Mouse (Mus musculus): ENCODE measurements around the gene Itm2c. TPM values are rescaled to one million over a fixed set of nuclear protein-coding genes. Genes with fewer than 3 reads are reported as not detected.

The Itm2c gene
- 69.6 and 72.5 TPM in 2 replicates for polyA plus RNA-seq (2012; rRNA removed)

- Histone ChIP-seq H3K4me3 (ENCODE audit: control insufficient read depth, low read depth, low read length) (peak within 1 kb of the TSS; percentile 89), H3K27me3 (ENCODE audit: control insufficient read depth, insufficient read depth, low read length) (no peaks in the 10 kb centered on the region), H3K4me1 (ENCODE audit: control insufficient read depth, insufficient read depth, low read length) (peaks cover 25% of the 10 kb centered on the region), H3K27ac (ENCODE audit: control insufficient read depth, insufficient read depth, low read depth, low read length) (no peak within 1 kb of the TSS; the same call in 1 of the 2 replicates), H3K36me3 (ENCODE audit: control insufficient read depth, insufficient read depth, low read length) (no peaks in the 10 kb centered on the region)
- no peak for TF ChIP-seq CTCF (IDR thresholded peaks at IDR 0.05; ENCODE audit: control insufficient read depth, insufficient read depth, insufficient replicate concordance, low read depth, low read length)
- TF ChIP-seq POLR2A (IDR thresholded peaks at IDR 0.05; ENCODE audit: control insufficient read depth, low read depth, low read length): peak; percentile 72
Measured at GRCm38 (mm10) chr1:85894231-85894747, at the start of gene Itm2c. Gene Itm2c (plus strand): TSS chr1:85894281.

- Histone ChIP-seq H3K4me3 (ENCODE audit: control insufficient read depth, low read depth, low read length) (no peak overlapping the region), H3K36me3 (ENCODE audit: control insufficient read depth, insufficient read depth, low read length) (peaks cover 5% of the 10 kb centered on the region), H3K27me3 (ENCODE audit: control insufficient read depth, insufficient read depth, low read length) (no peaks in the 10 kb centered on the region), H3K4me1 (ENCODE audit: control insufficient read depth, insufficient read depth, low read length) (no peaks in the 10 kb centered on the region), H3K27ac (ENCODE audit: control insufficient read depth, insufficient read depth, low read depth, low read length) (no peak overlapping the region)
- TF ChIP-seq CTCF (IDR thresholded peaks at IDR 0.05; ENCODE audit: control insufficient read depth, insufficient read depth, insufficient replicate concordance, low read depth, low read length): no peak
Measured at GRCm38 (mm10) chr1:85844981-85845380, 49.1 kb upstream of the Itm2c start.

GRCm38 (mm10) chr1:85845476-85845875 lies 48.6 kb upstream of the Itm2c start:
- Histone ChIP-seq H3K4me3 (ENCODE audit: control insufficient read depth, low read depth, low read length) (no peak overlapping the region), H3K27me3 (ENCODE audit: control insufficient read depth, insufficient read depth, low read length) (no peaks in the 10 kb centered on the region), H3K36me3 (ENCODE audit: control insufficient read depth, insufficient read depth, low read length) (peaks cover 5% of the 10 kb centered on the region), H3K27ac (ENCODE audit: control insufficient read depth, insufficient read depth, low read depth, low read length) (no peak overlapping the region), H3K4me1 (ENCODE audit: control insufficient read depth, insufficient read depth, low read length) (no peaks in the 10 kb centered on the region)
- TF ChIP-seq POLR2A (IDR thresholded peaks at IDR 0.05; ENCODE audit: control insufficient read depth, low read depth, low read length): no peak

- TF ChIP-seq CTCF (IDR thresholded peaks at IDR 0.05; ENCODE audit: control insufficient read depth, insufficient read depth, insufficient replicate concordance, low read depth, low read length) (no peak), POLR2A (IDR thresholded peaks at IDR 0.05; ENCODE audit: control insufficient read depth, low read depth, low read length) (no peak)
- Histone ChIP-seq H3K4me1 (ENCODE audit: control insufficient read depth, insufficient read depth, low read length) (no peaks in the 10 kb centered on the region), H3K36me3 (ENCODE audit: control insufficient read depth, insufficient read depth, low read length) (peaks cover 5% of the 10 kb centered on the region), H3K27me3 (ENCODE audit: control insufficient read depth, insufficient read depth, low read length) (no peaks in the 10 kb centered on the region), H3K27ac (ENCODE audit: control insufficient read depth, insufficient read depth, low read depth, low read length) (no peak overlapping the region), H3K4me3 (ENCODE audit: control insufficient read depth, low read depth, low read length) (no peak overlapping the region)
Measured at GRCm38 (mm10) chr1:85849016-85849415, 45.1 kb upstream of the Itm2c start.

- Histone ChIP-seq H3K27me3 (ENCODE audit: control insufficient read depth, insufficient read depth, low read length) (no peaks in the 10 kb centered on the region), H3K27ac (ENCODE audit: control insufficient read depth, insufficient read depth, low read depth, low read length) (no peak overlapping the region), H3K36me3 (ENCODE audit: control insufficient read depth, insufficient read depth, low read length) (peaks cover 5% of the 10 kb centered on the region), H3K4me1 (ENCODE audit: control insufficient read depth, insufficient read depth, low read length) (no peaks in the 10 kb centered on the region), H3K4me3 (ENCODE audit: control insufficient read depth, low read depth, low read length) (no peak overlapping the region)
- no peak for TF ChIP-seq POLR2A (IDR thresholded peaks at IDR 0.05; ENCODE audit: control insufficient read depth, low read depth, low read length)
- TF ChIP-seq CTCF (IDR thresholded peaks at IDR 0.05; ENCODE audit: control insufficient read depth, insufficient read depth, insufficient replicate concordance, low read depth, low read length): no peak
Measured at GRCm38 (mm10) chr1:85850851-85851250, 43.2 kb upstream of the Itm2c start.

- Histone ChIP-seq H3K36me3 (ENCODE audit: control insufficient read depth, insufficient read depth, low read length) (peaks cover 4% of the 10 kb centered on the region), H3K4me3 (ENCODE audit: control insufficient read depth, low read depth, low read length) (no peak overlapping the region)
- TF ChIP-seq CTCF (IDR thresholded peaks at IDR 0.05; ENCODE audit: control insufficient read depth, insufficient read depth, insufficient replicate concordance, low read depth, low read length) (peak; percentile 65; the same call in 1 of the 2 replicates), POLR2A (IDR thresholded peaks at IDR 0.05; ENCODE audit: control insufficient read depth, low read depth, low read length) (no peak)
Measured at GRCm38 (mm10) chr1:85852996-85853689, 40.9 kb upstream of the Itm2c start.

GRCm38 (mm10) chr1:85853865-85854264 lies 40.2 kb upstream of the Itm2c start:
- TF ChIP-seq POLR2A (IDR thresholded peaks at IDR 0.05; ENCODE audit: control insufficient read depth, low read depth, low read length) (no peak), CTCF (IDR thresholded peaks at IDR 0.05; ENCODE audit: control insufficient read depth, insufficient read depth, insufficient replicate concordance, low read depth, low read length) (no peak)
- Histone ChIP-seq H3K27ac (ENCODE audit: control insufficient read depth, insufficient read depth, low read depth, low read length) (no peak overlapping the region), H3K4me3 (ENCODE audit: control insufficient read depth, low read depth, low read length) (no peak overlapping the region), H3K36me3 (ENCODE audit: control insufficient read depth, insufficient read depth, low read length) (peaks cover 3% of the 10 kb centered on the region), H3K4me1 (ENCODE audit: control insufficient read depth, insufficient read depth, low read length) (no peaks in the 10 kb centered on the region), H3K27me3 (ENCODE audit: control insufficient read depth, insufficient read depth, low read length) (no peaks in the 10 kb centered on the region)

More at GRCm38 (mm10) chr1:85852996-85853689, 40.9 kb upstream of the Itm2c start:
- Histone ChIP-seq H3K27ac (ENCODE audit: control insufficient read depth, insufficient read depth, low read depth, low read length) (no peak overlapping the region), H3K27me3 (ENCODE audit: control insufficient read depth, insufficient read depth, low read length) (no peaks in the 10 kb centered on the region), H3K4me1 (ENCODE audit: control insufficient read depth, insufficient read depth, low read length) (no peaks in the 10 kb centered on the region)

Data from testis, adult 2 months (tissue).